Comparison of ENCODE assay signal across 12 mouse cellular contexts in the genomic region with DNA sequence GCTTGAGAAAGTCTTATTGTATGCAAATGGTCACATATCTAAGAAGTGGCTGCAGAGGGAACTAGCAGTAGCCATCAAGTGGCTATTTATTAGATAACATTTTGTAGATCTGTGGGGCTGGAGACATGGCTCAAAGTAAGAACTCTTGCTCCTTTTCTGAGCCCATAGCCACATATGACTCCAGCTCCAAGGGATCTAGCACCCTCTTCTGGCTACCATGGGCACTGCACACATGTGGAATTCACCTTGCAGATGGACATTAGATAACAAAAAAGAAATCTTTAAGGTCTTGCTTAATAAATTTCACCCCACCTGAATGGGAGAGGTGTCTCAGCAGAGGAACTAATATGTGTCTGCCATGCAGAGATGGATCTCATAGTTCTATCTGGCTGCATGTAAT.
A peak's percentile ranks its signal among the peaks of the same experiment; 100 is the strongest.
DNase-seq lines count a peak whose midpoint lies in the region; ATAC-seq and TF ChIP-seq lines count a peak whose summit lies in the region.
"Had no signal": no experiment of that assay in that cellular context is flagged by ENCODE, and none has a peak within 500 bp of the region (broad histone marks: within the 10 kb centered on the region; RNA-seq: fewer than 3 reads in every experiment).

No protein-coding gene starts in this region.

- no peaks in the 10 kb centered on the region for H3K36me3 ChIP-seq in midbrain, postnatal 0 days (ENCODE audit: insufficient read depth, low read length)
- no peaks in the 10 kb centered on the region for H3K36me3 ChIP-seq in midbrain, embryonic 14.5 days (ENCODE audit: control insufficient read depth, insufficient read depth, low read length)
- no peaks in the 10 kb centered on the region for H3K36me3 ChIP-seq in limb, embryonic 10.5 days
- H3K36me3 ChIP-seq: limb, embryonic 13.5 days; midbrain, embryonic 12.5 days had no signal

- DNase-seq in embryo, embryonic 10.5 days (ENCODE audit: low spot score), result peak; percentile 48
- no peak for DNase-seq in embryo, embryonic 9.5 days (ENCODE audit: extremely low spot score)
- peak; percentile 5 for DNase-seq in kidney, adult 18-20 months
- no peak for DNase-seq in kidney, postnatal 14 days
- DNase-seq in midbrain, postnatal 0 days (ENCODE audit: low spot score), result peak; percentile 42
- DNase-seq in midbrain, embryonic 14.5 days, result no peak
- DNase-seq in limb, embryonic 10.5 days (ENCODE audit: low spot score), result peak; percentile 41
- DNase-seq: cerebellum, adult 8-10 months; thymus, postnatal 25 days had no signal

- H3K4me2 ChIP-seq in midbrain, postnatal 0 days (ENCODE audit: low read depth, low read length, poor library complexity, severe bottlenecking), result no peak overlapping the region
- H3K4me2 ChIP-seq in midbrain, embryonic 14.5 days (ENCODE audit: low read length), result no peak overlapping the region
- H3K4me2 ChIP-seq: limb, embryonic 13.5 days; midbrain, embryonic 12.5 days had no signal

- H3K27me3 ChIP-seq in midbrain, postnatal 0 days (ENCODE audit: insufficient read depth, low read length), result no peaks in the 10 kb centered on the region
- no peaks in the 10 kb centered on the region for H3K27me3 ChIP-seq in midbrain, embryonic 14.5 days (ENCODE audit: control insufficient read depth, insufficient read depth, low read length)
- no peaks in the 10 kb centered on the region for H3K27me3 ChIP-seq in limb, embryonic 10.5 days (ENCODE audit: low read depth, poor library complexity, severe bottlenecking)
- H3K27me3 ChIP-seq: limb, embryonic 13.5 days; midbrain, embryonic 12.5 days had no signal

- peak; percentile 71 for TF ChIP-seq CTCF in midbrain, postnatal 0 days (IDR thresholded peaks at IDR 0.05)

- no peak overlapping the region for H3K9ac ChIP-seq in midbrain, postnatal 0 days (replicated peaks; ENCODE audit: low read length, poor library complexity, severe bottlenecking)
- H3K9ac ChIP-seq in midbrain, embryonic 14.5 days (replicated peaks; ENCODE audit: low read length), result no peak overlapping the region
- H3K9ac ChIP-seq: limb, embryonic 13.5 days; midbrain, embryonic 12.5 days had no signal

- no peaks in the 10 kb centered on the region for H3K9me3 ChIP-seq in midbrain, postnatal 0 days (ENCODE audit: low read length)
- no peaks in the 10 kb centered on the region for H3K9me3 ChIP-seq in midbrain, embryonic 14.5 days (ENCODE audit: control insufficient read depth, low read length)
- H3K9me3 ChIP-seq in limb, embryonic 10.5 days (replicated peaks), result no peaks in the 10 kb centered on the region; the same call in 1 of the 2 replicates

- no peaks in the 10 kb centered on the region for H3K4me1 ChIP-seq in midbrain, postnatal 0 days (ENCODE audit: insufficient read depth, low read length)
- H3K4me1 ChIP-seq in midbrain, embryonic 14.5 days (ENCODE audit: control insufficient read depth, insufficient read depth, low read length), result peaks cover 6% of the 10 kb centered on the region; the same call in 1 of the 2 replicates
- H3K4me1 ChIP-seq in limb, embryonic 10.5 days, result peaks cover 6% of the 10 kb centered on the region; the same call in 1 of the 2 replicates
- H3K4me1 ChIP-seq: midbrain, embryonic 12.5 days had no signal

- no peak overlapping the region for H3K4me3 ChIP-seq in midbrain, postnatal 0 days (ENCODE audit: low read depth, low read length)
- no peak overlapping the region for H3K4me3 ChIP-seq in midbrain, embryonic 14.5 days (replicated peaks; ENCODE audit: low read depth, low read length)
- H3K4me3 ChIP-seq in limb, embryonic 10.5 days, result no peak overlapping the region
- H3K4me3 ChIP-seq: limb, embryonic 13.5 days; midbrain, embryonic 12.5 days had no signal

- no peak for ATAC-seq in midbrain, postnatal 0 days (ENCODE audit: low FRiP score)
- no peak for ATAC-seq in midbrain, embryonic 14.5 days (ENCODE audit: low FRiP score, low TSS enrichment)
- ATAC-seq in granulocyte monocyte progenitor cell, adult 5-6 weeks (replicated peaks; ENCODE audit: poor library complexity, severe bottlenecking), result no peak

- H3K27ac ChIP-seq in midbrain, postnatal 0 days (ENCODE audit: low read depth, low read length), result no peak overlapping the region
- no peak overlapping the region for H3K27ac ChIP-seq in midbrain, embryonic 14.5 days (replicated peaks; ENCODE audit: low read depth, low read length)
- no peak overlapping the region for H3K27ac ChIP-seq in limb, embryonic 10.5 days
- H3K27ac ChIP-seq: limb, embryonic 13.5 days; midbrain, embryonic 12.5 days had no signal

Comparison
In these comparisons a context has a peak if more than half of its experiments do, and no peak if none do; other contexts are left out.
1. DNase-seq: peak in embryo, embryonic 10.5 days (single experiment), kidney, adult 18-20 months (single experiment), midbrain, postnatal 0 days (single experiment) and limb, embryonic 10.5 days (single experiment); none in embryo, embryonic 9.5 days (single experiment), kidney, postnatal 14 days (single experiment) and midbrain, embryonic 14.5 days (single experiment).